Mouse (Mus musculus): ENCODE results near the gene Cdh1. TPM values are rescaled to one million over a fixed set of nuclear protein-coding genes. Genes with fewer than 3 reads are reported as not detected.
A peak's percentile ranks its signal among the peaks of the same experiment; 100 is the strongest.

Cdh1 gene
- total and polyA plus RNA-seq, 3 experiments, result not detected

DNA sequence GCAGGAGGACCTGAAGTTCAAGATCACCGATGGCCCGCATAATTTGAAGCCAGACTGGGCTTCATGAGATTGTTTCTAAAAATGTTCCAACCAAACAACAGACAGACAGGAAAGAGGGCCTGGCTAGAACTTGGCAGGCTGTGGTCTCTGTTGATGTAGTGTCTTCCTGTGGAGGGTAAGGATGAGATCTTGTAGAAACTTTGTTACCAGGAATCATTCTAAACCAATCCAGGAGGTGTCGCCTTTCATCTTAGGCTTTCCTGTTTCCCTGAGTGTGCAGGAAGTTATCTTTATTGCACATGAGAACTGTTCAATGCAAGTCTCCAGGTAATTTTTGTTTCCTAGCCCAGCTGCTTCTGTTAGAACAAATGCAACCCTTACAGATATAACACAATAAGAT lies 48.8 kb downstream of the Cdh1 start:
- H3K4me1 ChIP-seq (ENCODE audit: control insufficient read depth in 1 of 2, insufficient read depth in 2 of 2, low read length in 2 of 2), result no peaks in the 10 kb centered on the region
- no peak overlapping the region for H3K4me3 ChIP-seq (ENCODE audit: control insufficient read depth in 1 of 2, insufficient read depth in 1 of 2, low read depth in 2 of 2, low read length in 2 of 2)
- no peaks in the 10 kb centered on the region for H3K9me3 ChIP-seq (replicated peaks; ENCODE audit: insufficient read depth, low read length)
- H3K27me3 ChIP-seq (ENCODE audit: control insufficient read depth in 1 of 2, insufficient read depth in 2 of 2, low read length in 2 of 2), result peaks cover 2% of the 10 kb centered on the region in 2 experiments; a peak in 2 of 4 replicates
- no peaks in the 10 kb centered on the region for H3K36me3 ChIP-seq (ENCODE audit: control insufficient read depth in 1 of 2, insufficient read depth in 2 of 2, low read length in 2 of 2)
- no peaks in the 10 kb centered on the region for H3K79me2 ChIP-seq (ENCODE audit: control insufficient read depth, insufficient read depth, low read length, poor library complexity)
- DNase-seq (ENCODE audit: low read depth, low spot score), result no peak
- no peak overlapping the region for H3K9ac ChIP-seq (ENCODE audit: control insufficient read depth, low read depth, low read length, poor library complexity, severe bottlenecking)
- TF ChIP-seq SMC3 (IDR thresholded peaks at IDR 0.05; ENCODE audit: low read depth, low read length), result no peak
- no peak for TF ChIP-seq HCFC1 (IDR thresholded peaks at IDR 0.05; ENCODE audit: low read depth, low read length)
- 0 out of 6 replicates have a peak, but pooled peaks of 1 of the 3 experiments have one; percentile 11 for TF ChIP-seq CTCF (IDR thresholded peaks at IDR 0.05 in 2 of 3, conservative IDR thresholded peaks at IDR 0.05 in 1 of 3; ENCODE audit: control insufficient read depth in 1 of 3, insufficient read depth in 1 of 3, low read depth in 2 of 3, low read length in 3 of 3, poor library complexity in 1 of 3, severe bottlenecking in 1 of 3)
- TF ChIP-seq USF1 (IDR thresholded peaks at IDR 0.05; ENCODE audit: low read depth, low read length), result no peak
- no peak overlapping the region for H3K27ac ChIP-seq (ENCODE audit: control insufficient read depth, low read depth, low read length)

DNA sequence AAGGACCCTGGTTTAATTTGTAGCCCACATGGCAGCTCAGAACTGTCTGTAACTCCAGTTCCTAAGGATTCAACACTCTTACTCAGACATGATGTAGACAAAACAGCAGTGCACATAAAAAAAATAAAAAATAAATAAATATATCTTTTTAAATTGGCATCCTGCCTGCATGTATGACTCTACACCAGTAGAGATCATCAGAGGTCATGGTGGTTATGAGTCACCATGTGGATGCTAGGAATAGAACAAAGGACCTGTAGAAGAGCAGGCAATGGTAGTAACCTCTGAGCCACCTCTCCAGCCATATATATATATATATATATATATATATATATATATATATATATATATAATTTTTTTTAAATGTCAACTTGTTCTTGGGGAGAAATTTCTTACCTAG lies 52.9 kb downstream of the Cdh1 start:
- Histone ChIP-seq H3K9ac (ENCODE audit: control insufficient read depth, low read depth, low read length, poor library complexity, severe bottlenecking) (no peak overlapping the region), H3K79me2 (ENCODE audit: control insufficient read depth, insufficient read depth, low read length, poor library complexity) (no peaks in the 10 kb centered on the region), H3K4me1 (ENCODE audit: control insufficient read depth in 1 of 2, insufficient read depth in 2 of 2, low read length in 2 of 2) (no peaks in the 10 kb centered on the region)

DNA sequence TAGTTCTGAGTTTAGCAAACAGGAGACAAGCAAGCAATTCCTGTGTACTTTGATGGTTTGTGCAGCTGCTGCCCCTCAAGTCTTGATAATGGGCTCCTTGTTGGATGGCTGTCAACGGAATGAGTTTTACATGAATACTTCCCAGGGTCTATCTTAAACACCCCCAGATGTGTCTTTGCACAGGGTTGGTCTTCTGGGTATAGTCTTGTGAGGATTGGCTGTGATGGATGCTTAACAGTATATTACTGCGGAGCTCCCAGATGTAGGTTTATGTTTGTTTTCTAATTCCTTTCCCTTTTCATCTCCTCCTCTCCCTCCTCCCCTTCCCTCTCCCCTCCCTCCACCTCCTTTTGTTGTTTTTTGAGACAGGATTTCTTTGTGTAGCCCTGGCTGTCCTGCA lies 69.6 kb downstream of the Cdh1 start:
- DNase-seq (ENCODE audit: low read depth, low spot score), result no peak
- Histone ChIP-seq H3K27me3 (ENCODE audit: control insufficient read depth in 1 of 2, insufficient read depth in 2 of 2, low read length in 2 of 2) (peaks cover 2 to 8% of the 10 kb centered on the region in 2 experiments; a peak in 3 of 4 replicates), H3K4me3 (ENCODE audit: control insufficient read depth in 1 of 2, insufficient read depth in 1 of 2, low read depth in 2 of 2, low read length in 2 of 2) (no peak overlapping the region), H3K36me3 (ENCODE audit: control insufficient read depth in 1 of 2, insufficient read depth in 2 of 2, low read length in 2 of 2) (peaks cover 0 to 5% of the 10 kb centered on the region in 2 experiments; a peak in 1 of 4 replicates), H3K9me3 (replicated peaks; ENCODE audit: insufficient read depth, low read length) (no peaks in the 10 kb centered on the region), H3K27ac (ENCODE audit: control insufficient read depth, low read depth, low read length) (no peak overlapping the region), H3K79me2 (ENCODE audit: control insufficient read depth, insufficient read depth, low read length, poor library complexity) (no peaks in the 10 kb centered on the region), H3K9ac (ENCODE audit: control insufficient read depth, low read depth, low read length, poor library complexity, severe bottlenecking) (no peak overlapping the region), H3K4me1 (ENCODE audit: control insufficient read depth in 1 of 2, insufficient read depth in 2 of 2, low read length in 2 of 2) (peaks cover 0 to 5% of the 10 kb centered on the region in 2 experiments; a peak in 2 of 4 replicates)
- TF ChIP-seq NELFE (IDR thresholded peaks at IDR 0.05; ENCODE audit: low read depth, low read length), result no peak
- no peak for TF ChIP-seq HCFC1 (IDR thresholded peaks at IDR 0.05; ENCODE audit: low read depth, low read length)
- no peak for TF ChIP-seq MYC (IDR thresholded peaks at IDR 0.05; ENCODE audit: low read depth, low read length)
- no peak for TF ChIP-seq ZNF384 (IDR thresholded peaks at IDR 0.05; ENCODE audit: low read depth, low read length)
- no peak for TF ChIP-seq POLR2AphosphoS2 (IDR thresholded peaks at IDR 0.05; ENCODE audit: low read length)
- no peak for TF ChIP-seq NRF1 (IDR thresholded peaks at IDR 0.05; ENCODE audit: insufficient read depth, low read depth, low read length, poor library complexity, severe bottlenecking)

More for the DNA sequence above, 52.9 kb downstream of the Cdh1 start:
- H3K4me3 ChIP-seq (ENCODE audit: control insufficient read depth in 1 of 2, insufficient read depth in 1 of 2, low read depth in 2 of 2, low read length in 2 of 2), result no peak overlapping the region
- H3K27me3 ChIP-seq (ENCODE audit: control insufficient read depth in 1 of 2, insufficient read depth in 2 of 2, low read length in 2 of 2), result peaks cover 2% of the 10 kb centered on the region in 2 experiments; a peak in 2 of 4 replicates
- no peak overlapping the region for H3K27ac ChIP-seq (ENCODE audit: control insufficient read depth, low read depth, low read length)
- no peaks in the 10 kb centered on the region for H3K9me3 ChIP-seq (replicated peaks; ENCODE audit: insufficient read depth, low read length)
- no peak for DNase-seq (ENCODE audit: low read depth, low spot score)
- no peaks in the 10 kb centered on the region for H3K36me3 ChIP-seq (ENCODE audit: control insufficient read depth in 1 of 2, insufficient read depth in 2 of 2, low read length in 2 of 2)
- TF ChIP-seq UBTF (IDR thresholded peaks at IDR 0.05; ENCODE audit: borderline replicate concordance, insufficient read depth, low read depth, low read length) (no peak), EP300 (IDR thresholded peaks at IDR 0.05; ENCODE audit: low read depth in 1 of 2, low read length in 2 of 2) (no peak), MXI1 (IDR thresholded peaks at IDR 0.05; ENCODE audit: low read depth, low read length) (no peak), CHD1 (IDR thresholded peaks at IDR 0.05; ENCODE audit: low read depth, low read length) (no peak), RAD21 (IDR thresholded peaks at IDR 0.05; ENCODE audit: low read depth, low read length) (no peak), POLR2A (IDR thresholded peaks at IDR 0.05; ENCODE audit: control insufficient read depth in 1 of 2, insufficient read depth in 1 of 2, low read depth in 1 of 2, low read length in 2 of 2, poor library complexity in 1 of 2) (no peak), TBP (IDR thresholded peaks at IDR 0.05; ENCODE audit: low read depth, low read length) (no peak), TCF12 (IDR thresholded peaks at IDR 0.05; ENCODE audit: low read depth, low read length) (no peak), E2F4 (IDR thresholded peaks at IDR 0.05; ENCODE audit: borderline replicate concordance, low read depth, low read length) (no peak), ZKSCAN1 (IDR thresholded peaks at IDR 0.05; ENCODE audit: low read depth, low read length) (no peak), POLR2AphosphoS5 (IDR thresholded peaks at IDR 0.05; ENCODE audit: borderline replicate concordance, low read depth, low read length) (no peak), JUND (IDR thresholded peaks at IDR 0.05; ENCODE audit: low read depth, low read length) (no peak), USF2 (IDR thresholded peaks at IDR 0.05; ENCODE audit: borderline replicate concordance in 1 of 2, insufficient read depth in 1 of 2, low read depth in 1 of 2, low read length in 2 of 2) (no peak), KAT2A (conservative IDR thresholded peaks at IDR 0.05; ENCODE audit: low read depth, low read length) (no peak), SMC3 (IDR thresholded peaks at IDR 0.05; ENCODE audit: low read depth, low read length) (no peak), NELFE (IDR thresholded peaks at IDR 0.05; ENCODE audit: low read depth, low read length) (no peak), ELF1 (IDR thresholded peaks at IDR 0.05; ENCODE audit: low read depth, low read length) (no peak)

Data from MEL (cell line).